Mouse (Mus musculus): ENCODE measurements around the gene Erg. TPM values are rescaled to one million over a fixed set of nuclear protein-coding genes. Genes with fewer than 3 reads are reported as not detected.

Erg gene
- polyA plus RNA-seq, 1 experiment from 2014 or later = 2.2 TPM

GRCm38 (mm10) chr16:95573163-95573562, 13.2 kb downstream of the Erg start:
- Histone ChIP-seq H3K4me2 (ENCODE audit: low read depth, low read length) (no peak overlapping the region), H3K27ac (ENCODE audit: low read depth) (no peak overlapping the region), H3K4me3 (ENCODE audit: low read depth, low read length) (no peak overlapping the region), H3K36me3 (replicated peaks; ENCODE audit: insufficient read depth, low read length) (no peaks in the 10 kb centered on the region), H3K9me3 (ENCODE audit: low read length) (no peaks in the 10 kb centered on the region), H3K4me1 (ENCODE audit: insufficient read depth) (no peaks in the 10 kb centered on the region), H3K27me3 (ENCODE audit: insufficient read depth, low read length) (no peaks in the 10 kb centered on the region), H3K9ac (replicated peaks) (no peak overlapping the region)
- ATAC-seq = no peak
- no peak for DNase-seq
- 86% methylated on average over 13 of the region's 13 CpGs for WGBS (ENCODE audit: insufficient replicate concordance)
- TF ChIP-seq EP300 (IDR thresholded peaks at IDR 0.05; ENCODE audit: low read depth) = no peak
- TF ChIP-seq CTCF (IDR thresholded peaks at IDR 0.05; ENCODE audit: low read depth) = no peak

GRCm38 (mm10) chr16:95570616-95571015, 15.8 kb downstream of the Erg start:
- Histone ChIP-seq H3K9ac (replicated peaks) (no peak overlapping the region), H3K36me3 (replicated peaks; ENCODE audit: insufficient read depth, low read length) (no peaks in the 10 kb centered on the region), H3K27me3 (ENCODE audit: insufficient read depth, low read length) (no peaks in the 10 kb centered on the region), H3K9me3 (ENCODE audit: low read length) (no peaks in the 10 kb centered on the region), H3K27ac (ENCODE audit: low read depth) (no peak overlapping the region), H3K4me3 (ENCODE audit: low read depth, low read length) (no peak overlapping the region), H3K4me2 (ENCODE audit: low read depth, low read length) (no peak overlapping the region), H3K4me1 (ENCODE audit: insufficient read depth) (no peaks in the 10 kb centered on the region)
- 13% methylated on average over 1 of the region's 1 CpGs for WGBS (ENCODE audit: insufficient replicate concordance)
- DNase-seq (peak; percentile 71), ATAC-seq (no peak)
- TF ChIP-seq CTCF (IDR thresholded peaks at IDR 0.05; ENCODE audit: low read depth) (peak; percentile 74), EP300 (IDR thresholded peaks at IDR 0.05; ENCODE audit: low read depth) (no peak)

DNA sequence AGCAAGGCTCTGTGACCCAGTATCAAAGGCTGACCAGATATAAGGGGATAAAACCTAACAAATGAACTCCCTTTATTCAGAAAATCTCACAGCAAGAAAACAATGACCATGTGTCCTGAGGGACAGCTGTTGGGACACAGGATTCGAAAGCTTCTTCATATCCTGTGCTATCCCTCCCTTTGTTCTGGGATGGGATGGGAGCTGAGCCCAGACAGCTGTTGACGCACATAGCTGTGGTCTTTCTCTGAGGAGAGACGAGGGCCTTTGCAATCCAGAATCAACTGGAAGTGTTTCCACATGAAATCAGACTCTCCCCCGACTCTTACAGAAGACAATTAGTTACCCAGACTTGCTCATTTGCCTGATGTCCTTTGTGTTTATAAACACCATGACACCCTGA, 29.6 kb downstream of the Erg start:
- no peaks in the 10 kb centered on the region for H3K9me3 ChIP-seq (ENCODE audit: low read length)
- no peaks in the 10 kb centered on the region for H3K36me3 ChIP-seq (replicated peaks; ENCODE audit: insufficient read depth, low read length)
- ATAC-seq = no peak
- no peaks in the 10 kb centered on the region for H3K4me1 ChIP-seq (ENCODE audit: insufficient read depth)
- no peak overlapping the region for H3K4me2 ChIP-seq (ENCODE audit: low read depth, low read length)
- TF ChIP-seq EP300 (IDR thresholded peaks at IDR 0.05; ENCODE audit: low read depth) (no peak), CTCF (IDR thresholded peaks at IDR 0.05; ENCODE audit: low read depth) (no peak)
- 72% methylated on average over 4 of the region's 4 CpGs for WGBS (ENCODE audit: insufficient replicate concordance)
- no peaks in the 10 kb centered on the region for H3K27me3 ChIP-seq (ENCODE audit: insufficient read depth, low read length)
- H3K9ac ChIP-seq (replicated peaks) = no peak overlapping the region
- H3K4me3 ChIP-seq (ENCODE audit: low read depth, low read length) = no peak overlapping the region
- DNase-seq = no peak
- H3K27ac ChIP-seq (ENCODE audit: low read depth) = no peak overlapping the region

- no peaks in the 10 kb centered on the region for H3K4me1 ChIP-seq (ENCODE audit: insufficient read depth)
- no peak overlapping the region for H3K27ac ChIP-seq (ENCODE audit: low read depth)
- no peak overlapping the region for H3K4me2 ChIP-seq (ENCODE audit: low read depth, low read length)
- ATAC-seq (no peak), DNase-seq (no peak)
- H3K9ac ChIP-seq (replicated peaks) = no peak overlapping the region
- TF ChIP-seq CTCF (IDR thresholded peaks at IDR 0.05; ENCODE audit: low read depth) (no peak), EP300 (IDR thresholded peaks at IDR 0.05; ENCODE audit: low read depth) (no peak)
- 90% methylated on average over 2 of the region's 2 CpGs for WGBS (ENCODE audit: insufficient replicate concordance)
- H3K9me3 ChIP-seq (ENCODE audit: low read length) = no peaks in the 10 kb centered on the region
- H3K27me3 ChIP-seq (ENCODE audit: insufficient read depth, low read length) = no peaks in the 10 kb centered on the region
- no peak overlapping the region for H3K4me3 ChIP-seq (ENCODE audit: low read depth, low read length)
- no peaks in the 10 kb centered on the region for H3K36me3 ChIP-seq (replicated peaks; ENCODE audit: insufficient read depth, low read length)
Observed at GRCm38 (mm10) chr16:95553136-95553535, 33.3 kb downstream of the Erg start.

GRCm38 (mm10) chr16:95552495-95552894, 33.9 kb downstream of the Erg start:
- H3K4me2 ChIP-seq (ENCODE audit: low read depth, low read length) = no peak overlapping the region
- DNase-seq (no peak), ATAC-seq (no peak)
- no peak overlapping the region for H3K4me3 ChIP-seq (ENCODE audit: low read depth, low read length)
- H3K27ac ChIP-seq (ENCODE audit: low read depth) = no peak overlapping the region
- no peaks in the 10 kb centered on the region for H3K4me1 ChIP-seq (ENCODE audit: insufficient read depth)
- no peaks in the 10 kb centered on the region for H3K36me3 ChIP-seq (replicated peaks; ENCODE audit: insufficient read depth, low read length)
- no peak overlapping the region for H3K9ac ChIP-seq (replicated peaks)
- no peak for TF ChIP-seq EP300 (IDR thresholded peaks at IDR 0.05; ENCODE audit: low read depth)
- no peak for TF ChIP-seq CTCF (IDR thresholded peaks at IDR 0.05; ENCODE audit: low read depth)
- 78% methylated on average over 16 of the region's 16 CpGs for WGBS (ENCODE audit: insufficient replicate concordance)
- no peaks in the 10 kb centered on the region for H3K27me3 ChIP-seq (ENCODE audit: insufficient read depth, low read length)
- no peaks in the 10 kb centered on the region for H3K9me3 ChIP-seq (ENCODE audit: low read length)

DNA sequence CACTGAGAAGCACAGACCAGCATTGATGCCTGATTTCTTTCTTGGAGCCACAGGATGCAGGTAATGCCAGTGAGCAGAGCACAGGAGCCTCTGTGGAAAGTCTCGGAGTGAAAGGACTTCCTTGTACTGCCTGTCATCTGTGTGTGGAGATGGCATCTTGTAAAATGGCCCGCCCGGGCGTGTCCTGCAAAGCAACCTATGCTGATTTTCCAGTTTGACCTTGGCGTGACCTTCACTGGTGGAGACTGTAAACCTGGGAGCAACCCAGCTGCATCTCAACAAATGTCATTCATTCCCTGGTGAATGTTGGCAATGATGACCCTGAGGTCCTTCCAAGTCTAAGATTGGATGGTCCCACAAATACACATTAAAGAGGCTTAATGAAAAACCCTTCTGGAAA, 35.9 kb downstream of the Erg start:
- no peak overlapping the region for H3K4me2 ChIP-seq (ENCODE audit: low read depth, low read length)
- H3K27ac ChIP-seq (ENCODE audit: low read depth) = no peak overlapping the region
- H3K4me3 ChIP-seq (ENCODE audit: low read depth, low read length) = no peak overlapping the region
- no peaks in the 10 kb centered on the region for H3K9me3 ChIP-seq (ENCODE audit: low read length)
- no peaks in the 10 kb centered on the region for H3K4me1 ChIP-seq (ENCODE audit: insufficient read depth)
- WGBS (ENCODE audit: insufficient replicate concordance) = 78% methylated on average over 5 of the region's 5 CpGs
- no peak overlapping the region for H3K9ac ChIP-seq (replicated peaks)
- H3K27me3 ChIP-seq (ENCODE audit: insufficient read depth, low read length) = no peaks in the 10 kb centered on the region
- DNase-seq (no peak), ATAC-seq (no peak)
- TF ChIP-seq EP300 (IDR thresholded peaks at IDR 0.05; ENCODE audit: low read depth) = no peak
- TF ChIP-seq CTCF (IDR thresholded peaks at IDR 0.05; ENCODE audit: low read depth) = no peak
- H3K36me3 ChIP-seq (replicated peaks; ENCODE audit: insufficient read depth, low read length) = no peaks in the 10 kb centered on the region

GRCm38 (mm10) chr16:95544753-95545152, 41.6 kb downstream of the Erg start:
- TF ChIP-seq CTCF (IDR thresholded peaks at IDR 0.05; ENCODE audit: low read depth) = no peak
- TF ChIP-seq EP300 (IDR thresholded peaks at IDR 0.05; ENCODE audit: low read depth) = no peak
- H3K4me1 ChIP-seq (ENCODE audit: insufficient read depth) = no peaks in the 10 kb centered on the region
- H3K36me3 ChIP-seq (replicated peaks; ENCODE audit: insufficient read depth, low read length) = no peaks in the 10 kb centered on the region
- DNase-seq (no peak), ATAC-seq (no peak)
- WGBS (ENCODE audit: insufficient replicate concordance) = 77% methylated on average over 5 of the region's 5 CpGs
- H3K9ac ChIP-seq (replicated peaks) = no peak overlapping the region
- no peak overlapping the region for H3K4me2 ChIP-seq (ENCODE audit: low read depth, low read length)
- no peaks in the 10 kb centered on the region for H3K9me3 ChIP-seq (ENCODE audit: low read length)
- H3K27me3 ChIP-seq (ENCODE audit: insufficient read depth, low read length) = no peaks in the 10 kb centered on the region
- H3K4me3 ChIP-seq (ENCODE audit: low read depth, low read length) = no peak overlapping the region
- H3K27ac ChIP-seq (ENCODE audit: low read depth) = no peak overlapping the region

Measured in liver, postnatal 0 days (tissue).